Mouse (Mus musculus): ENCODE results near the gene Ccdc146. TPM values are rescaled to one million over a fixed set of nuclear protein-coding genes. Genes with fewer than 3 reads are reported as not detected.

Gene Ccdc146
- total RNA-seq, 2 experiments from 2014 or later, result 2.7 to 3.4 TPM

Other genes starting within 250 kb of the Ccdc146 start
- 1 to 10 TPM; 4.5 to 5.9 TPM for gene Gsap, start 238.4 kb downstream of the Ccdc146 start, total RNA-seq (2021)
- gene Fgl2, start 52.0 kb downstream of the Ccdc146 start, total RNA-seq (2021), result 10 to 100 TPM; 43.8 to 49.0 TPM
- 10 to 100 TPM; 10.7 to 12.3 TPM for gene Fam185a, start 281 bp upstream of the Ccdc146 start, total RNA-seq (2021)
- 10 to 100 TPM; 13.4 to 14.7 TPM for gene Lrrc17, start 118.9 kb upstream of the Ccdc146 start, total RNA-seq (2021)
- gene Fbxl13, start 221.0 kb upstream of the Ccdc146 start, total RNA-seq (2021), result under 1 TPM; 0.10 TPM
- 10 to 100 TPM; 14.6 to 15.3 TPM for gene Armc10, start 221.1 kb upstream of the Ccdc146 start, total RNA-seq (2021)

Measured in heart, postnatal 10 days (tissue).